Mouse (Mus musculus) hindbrain, embryonic 10.5 days (tissue): ENCODE results near the gene Synpo2l. TPM values are rescaled to one million over a fixed set of nuclear protein-coding genes. Genes with fewer than 3 reads are reported as not detected.

Source experiments
- DNase-seq: peaks from one replicate; pipeline ENCODE4 v3.0.0-alpha.2; 2017; ENCODE audit warnings: low spot score
- H3K27ac ChIP-seq: fragments of 300-500 bp; sonication (generic); 2 replicates; pipeline ENCODE4 v1.5.1; 2016; ENCODE audit warnings: mild to moderate bottlenecking, moderate library complexity
- H3K27me3 ChIP-seq: fragments of 300-500 bp; sonication (generic); 2 replicates; pipeline ENCODE4 v1.6.1; 2016; ENCODE audit warnings: mild to moderate bottlenecking; ENCODE audit not compliant: poor library complexity, insufficient read depth, severe bottlenecking
- H3K36me3 ChIP-seq: fragments of 300-500 bp; sonication (generic); 2 replicates; pipeline ENCODE4 v1.6.1; 2016; ENCODE audit warnings: mild to moderate bottlenecking, moderate library complexity
- H3K4me1 ChIP-seq: fragments of 300-500 bp; sonication (generic); replicated peaks from 2 replicates; pipeline ENCODE4 v1.6.1; 2016; ENCODE audit warnings: mild to moderate bottlenecking
- H3K4me3 ChIP-seq: fragments of 300-500 bp; sonication (generic); 2 replicates; pipeline ENCODE4 v1.5.1; 2016; ENCODE audit warnings: mild to moderate bottlenecking, moderate library complexity
- H3K9me3 ChIP-seq: fragments of 300-500 bp; sonication (generic); 2 replicates; pipeline ENCODE4 v1.6.1; 2016; ENCODE audit warnings: mild to moderate bottlenecking, moderate library complexity
- WGBS: fragments of 180-500 bp; shearing (Covaris S2); methylation state at CpG from one replicate; pipeline ENCODE4 v1.1.7; 2016; 5-methylcytosine and 5-hydroxymethylcytosine counted together
- polyA plus RNA-seq: library from polyadenylated mRNA; unstranded; fragments of >200 nt; fragmentation: Nextera tagmentation; extraction: Ambion mirVana; gene quantifications from 2 replicates; pipeline ENCODE4 v1.2.1, GENCODE M21; 2016

The Synpo2l gene
- polyA plus RNA-seq, 1 experiment from 2014 or later, result 0.46 TPM

GRCm38 (mm10) chr14:20631253-20631652, 36.9 kb downstream of the Synpo2l start:
- 75% methylated on average over 4 of the region's 4 CpGs for WGBS
- peaks cover 8% of the 10 kb centered on the region; the same call in 1 of the 2 replicates for H3K36me3 ChIP-seq
- no peaks in the 10 kb centered on the region for H3K9me3 ChIP-seq
- no peak overlapping the region for H3K27ac ChIP-seq
- DNase-seq, result no peak
- no peaks in the 10 kb centered on the region; the same call in 1 of the 2 replicates for H3K4me1 ChIP-seq
- no peak overlapping the region for H3K4me3 ChIP-seq
- H3K27me3 ChIP-seq, result no peaks in the 10 kb centered on the region

GRCm38 (mm10) chr14:20626971-20627370, 41.2 kb downstream of the Synpo2l start:
- WGBS, result 83% methylated on average over 3 of the region's 3 CpGs
- H3K27me3 ChIP-seq, result no peaks in the 10 kb centered on the region
- DNase-seq, result no peak
- no peak overlapping the region for H3K4me3 ChIP-seq
- peaks cover 7% of the 10 kb centered on the region; the same call in 1 of the 2 replicates for H3K36me3 ChIP-seq
- no peak overlapping the region for H3K27ac ChIP-seq
- H3K4me1 ChIP-seq, result no peaks in the 10 kb centered on the region; the same call in 1 of the 2 replicates
- H3K9me3 ChIP-seq, result no peaks in the 10 kb centered on the region

GRCm38 (mm10) chr14:20626447-20626846, 41.7 kb downstream of the Synpo2l start:
- Histone ChIP-seq H3K36me3 (peaks cover 7% of the 10 kb centered on the region; the same call in 1 of the 2 replicates), H3K27me3 (no peaks in the 10 kb centered on the region), H3K4me3 (no peak overlapping the region), H3K27ac (no peak overlapping the region), H3K9me3 (no peaks in the 10 kb centered on the region), H3K4me1 (no peaks in the 10 kb centered on the region; the same call in 1 of the 2 replicates)
- DNase-seq, result no peak
- 83% methylated on average over 2 of the region's 2 CpGs for WGBS

GRCm38 (mm10) chr14:20622907-20623306, 45.2 kb downstream of the Synpo2l start:
- Histone ChIP-seq H3K4me3 (no peak overlapping the region), H3K27me3 (no peaks in the 10 kb centered on the region), H3K27ac (no peak overlapping the region), H3K36me3 (peaks cover 20% of the 10 kb centered on the region), H3K4me1 (peaks cover 3% of the 10 kb centered on the region; the same call in 1 of the 2 replicates), H3K9me3 (no peaks in the 10 kb centered on the region)
- DNase-seq, result no peak
- WGBS, result 92% methylated on average over 3 of the region's 3 CpGs

- WGBS, result 92% methylated on average over 2 of the region's 2 CpGs
- no peak overlapping the region for H3K27ac ChIP-seq
- DNase-seq, result no peak
- no peaks in the 10 kb centered on the region for H3K27me3 ChIP-seq
- no peak overlapping the region for H3K4me3 ChIP-seq
- peaks cover 3% of the 10 kb centered on the region; the same call in 1 of the 2 replicates for H3K4me1 ChIP-seq
- peaks cover 20% of the 10 kb centered on the region for H3K36me3 ChIP-seq
- no peaks in the 10 kb centered on the region for H3K9me3 ChIP-seq
These were observed 45.7 kb downstream of the Synpo2l start for GRCm38 (mm10) chr14:20622412-20622811.

- DNase-seq, result no peak
- Histone ChIP-seq H3K4me3 (no peak overlapping the region), H3K4me1 (peaks cover 5% of the 10 kb centered on the region), H3K9me3 (no peaks in the 10 kb centered on the region), H3K27ac (no peak overlapping the region), H3K27me3 (no peaks in the 10 kb centered on the region), H3K36me3 (peaks cover 20% of the 10 kb centered on the region)
- WGBS, result 93% methylated on average over 2 of the region's 2 CpGs
These were observed 46.3 kb downstream of the Synpo2l start for GRCm38 (mm10) chr14:20621903-20622302.

GRCm38 (mm10) chr14:20619131-20619530, 49.0 kb downstream of the Synpo2l start:
- H3K27me3 ChIP-seq, result no peaks in the 10 kb centered on the region
- peaks cover 20% of the 10 kb centered on the region for H3K36me3 ChIP-seq
- H3K27ac ChIP-seq, result no peak overlapping the region
- peaks cover 10% of the 10 kb centered on the region; the same call in 1 of the 2 replicates for H3K4me1 ChIP-seq
- H3K9me3 ChIP-seq, result no peaks in the 10 kb centered on the region
- DNase-seq, result no peak
- H3K4me3 ChIP-seq, result no peak overlapping the region

- H3K9me3 ChIP-seq, result no peaks in the 10 kb centered on the region
- H3K27ac ChIP-seq, result no peak overlapping the region
- peaks cover 18% of the 10 kb centered on the region for H3K36me3 ChIP-seq
- no peak for DNase-seq
- no peak overlapping the region for H3K4me3 ChIP-seq
- H3K27me3 ChIP-seq, result no peaks in the 10 kb centered on the region
- WGBS, result 80% methylated on average over 5 of the region's 5 CpGs
- peaks cover 10% of the 10 kb centered on the region; the same call in 1 of the 2 replicates for H3K4me1 ChIP-seq
These were observed 49.9 kb downstream of the Synpo2l start for GRCm38 (mm10) chr14:20618211-20618610.

GRCm38 (mm10) chr14:20616421-20616820, 51.7 kb downstream of the Synpo2l start:
- no peaks in the 10 kb centered on the region for H3K9me3 ChIP-seq
- peaks cover 17% of the 10 kb centered on the region for H3K36me3 ChIP-seq
- peaks cover 10% of the 10 kb centered on the region; the same call in 1 of the 2 replicates for H3K4me1 ChIP-seq
- H3K27me3 ChIP-seq, result no peaks in the 10 kb centered on the region
- H3K27ac ChIP-seq, result no peak overlapping the region
- 49% methylated on average over 2 of the region's 2 CpGs for WGBS
- no peak for DNase-seq
- no peak overlapping the region for H3K4me3 ChIP-seq

GRCm38 (mm10) chr14:20615075-20615474, 53.1 kb downstream of the Synpo2l start:
- 99% methylated on average over 2 of the region's 2 CpGs for WGBS
- Histone ChIP-seq H3K9me3 (no peaks in the 10 kb centered on the region), H3K27me3 (no peaks in the 10 kb centered on the region), H3K4me1 (peaks cover 10% of the 10 kb centered on the region; the same call in 1 of the 2 replicates), H3K36me3 (peaks cover 6% of the 10 kb centered on the region), H3K4me3 (no peak overlapping the region), H3K27ac (no peak overlapping the region)
- no peak for DNase-seq

GRCm38 (mm10) chr14:20612820-20613219, 55.3 kb downstream of the Synpo2l start:
- Histone ChIP-seq H3K4me1 (peaks cover 7% of the 10 kb centered on the region; the same call in 1 of the 2 replicates), H3K9me3 (no peaks in the 10 kb centered on the region), H3K27ac (no peak overlapping the region), H3K4me3 (no peak overlapping the region), H3K27me3 (no peaks in the 10 kb centered on the region), H3K36me3 (no peaks in the 10 kb centered on the region)
- DNase-seq, result no peak
- WGBS, result 92% methylated on average over 1 of the region's 1 CpGs

GRCm38 (mm10) chr14:20610146-20610545, 58.0 kb downstream of the Synpo2l start:
- Histone ChIP-seq H3K4me1 (no peaks in the 10 kb centered on the region), H3K27me3 (no peaks in the 10 kb centered on the region), H3K36me3 (peaks cover 18% of the 10 kb centered on the region), H3K27ac (no peak overlapping the region), H3K9me3 (no peaks in the 10 kb centered on the region), H3K4me3 (no peak overlapping the region)
- WGBS, result 91% methylated on average over 4 of the region's 4 CpGs
- DNase-seq, result no peak

- Histone ChIP-seq H3K4me1 (no peaks in the 10 kb centered on the region), H3K27ac (no peak overlapping the region), H3K36me3 (peaks cover 21% of the 10 kb centered on the region), H3K4me3 (no peak overlapping the region), H3K9me3 (no peaks in the 10 kb centered on the region), H3K27me3 (no peaks in the 10 kb centered on the region)
- WGBS, result 92% methylated on average over 3 of the region's 3 CpGs
- no peak for DNase-seq
These were observed 58.6 kb downstream of the Synpo2l start for GRCm38 (mm10) chr14:20609519-20609918.
